ENCODE assay signal across 8 mouse cellular contexts in genomic region chr4:148287476-148288054, GRCm38 (mm10). TPM values are rescaled to one million over a fixed set of nuclear protein-coding genes. Genes with fewer than 3 reads are reported as not detected.
DNase-seq lines count a peak whose midpoint lies in the region; ATAC-seq and TF ChIP-seq lines count a peak whose summit lies in the region.

TSS of gene Disp3 (minus strand) at chr4:148287965.

- H3K4me1 ChIP-seq in kidney, embryonic 16.5 days (ENCODE audit: insufficient read depth, low read length) = no peaks in the 10 kb centered on the region
- H3K4me1 ChIP-seq in embryonic fibroblast, embryonic 13.5 days (ENCODE audit: control insufficient read depth, insufficient read depth, low read length) = no peaks in the 10 kb centered on the region
- peaks cover 73% of the 10 kb centered on the region for H3K4me1 ChIP-seq in midbrain, embryonic 13.5 days (replicated peaks)

- H3K27me3 ChIP-seq in kidney, embryonic 16.5 days (ENCODE audit: insufficient read depth, low read length) = peaks cover 27% of the 10 kb centered on the region
- H3K27me3 ChIP-seq in midbrain, embryonic 13.5 days = peaks cover 10% of the 10 kb centered on the region; the same call in 1 of the 2 replicates

- peak within 1 kb of the TSS; percentile 48 for H3K4me3 ChIP-seq in kidney, embryonic 16.5 days (ENCODE audit: low read length)
- peak within 1 kb of the TSS; percentile 4; the same call in 1 of the 2 replicates for H3K4me3 ChIP-seq in embryonic fibroblast, embryonic 13.5 days (ENCODE audit: insufficient read depth, low read length)
- H3K4me3 ChIP-seq in midbrain, embryonic 13.5 days (replicated peaks) = peak within 1 kb of the TSS; percentile 80

- ATAC-seq in kidney, embryonic 16.5 days (ENCODE audit: low FRiP score, low TSS enrichment) = peak; percentile 36; the same call in 1 of the 2 replicates
- ATAC-seq in midbrain, embryonic 13.5 days = peak; percentile 73

- TF ChIP-seq POLR2A in embryonic fibroblast, embryonic 13.5 days (IDR thresholded peaks at IDR 0.05; ENCODE audit: low read depth, low read length) = no peak

- H3K27ac ChIP-seq in kidney, embryonic 16.5 days (ENCODE audit: low read length) = no peak within 1 kb of the TSS
- H3K27ac ChIP-seq in embryonic fibroblast, embryonic 13.5 days (ENCODE audit: insufficient read depth, low read length) = no peak within 1 kb of the TSS
- peak within 1 kb of the TSS; percentile 85 for H3K27ac ChIP-seq in midbrain, embryonic 13.5 days

- under 1% methylated on average over 51 of the region's 54 CpGs for WGBS in kidney, embryonic 16.5 days
- WGBS in midbrain, embryonic 13.5 days = under 1% methylated on average over 50 of the region's 54 CpGs

- peak within 1 kb of the TSS; percentile 38; the same call in 1 of the 2 replicates for H3K9ac ChIP-seq in kidney, embryonic 16.5 days (replicated peaks; ENCODE audit: low read length)
- H3K9ac ChIP-seq in midbrain, embryonic 13.5 days (replicated peaks) = peak within 1 kb of the TSS; percentile 91

- no peaks in the 10 kb centered on the region for H3K36me3 ChIP-seq in kidney, embryonic 16.5 days (ENCODE audit: insufficient read depth, low read length)
- H3K36me3 ChIP-seq in midbrain, embryonic 13.5 days = no peaks in the 10 kb centered on the region

- TF ChIP-seq CTCF in embryonic fibroblast, embryonic 13.5 days (IDR thresholded peaks at IDR 0.05; ENCODE audit: borderline replicate concordance, insufficient read depth, low read length) = no peak

- H3K9me3 ChIP-seq in kidney, embryonic 16.5 days (ENCODE audit: low read length) = no peaks in the 10 kb centered on the region
- no peaks in the 10 kb centered on the region for H3K9me3 ChIP-seq in midbrain, embryonic 13.5 days

- H3K4me2 ChIP-seq in kidney, embryonic 16.5 days (replicated peaks; ENCODE audit: low read depth, low read length) = peak within 1 kb of the TSS; percentile 71
- peak within 1 kb of the TSS; percentile 85 for H3K4me2 ChIP-seq in midbrain, embryonic 13.5 days (replicated peaks)

- no peak for DNase-seq in kidney, adult 9 months
- DNase-seq in layer of hippocampus, adult 8-10 months (ENCODE audit: low spot score in 2 of 2) = no peak
- no peak for DNase-seq in ovary, postnatal 10 days (ENCODE audit: low spot score)
- no peak for DNase-seq in ovary, adult 18-20 months (ENCODE audit: low spot score)
- DNase-seq in adrenal gland, postnatal 4 days (ENCODE audit: low spot score in 2 of 2) = no peak

RNA-seq across cellular contexts. Expression of gene Disp3, which starts in this region (rescaled TPM):
- polyA plus RNA-seq in kidney, embryonic 16.5 days (2015; fragmentation: Nextera tagmentation; extraction: Ambion mirVana) = 0.16 and 0.18 TPM in 2 replicates
- polyA plus RNA-seq in embryonic fibroblast, embryonic 13.5 days (2011; ENCODE audit: insufficient read length, low read depth, missing spikeins) = not detected in 2 replicates
- total RNA-seq in layer of hippocampus, adult 8-10 months (2022) = 10 to 100 TPM; 27.2 to 39.2 (median 31.9) TPM
- 11.1 and 12.0 TPM in 2 replicates for polyA plus RNA-seq in midbrain, embryonic 13.5 days (2015; fragmentation: Nextera tagmentation; extraction: Ambion mirVana)
- 1 to 10 TPM in 1 of 2 experiments, under 1 TPM in 1; 0.95 to 1.2 TPM for total RNA-seq in adrenal gland, postnatal 4 days (2021)

Comparison
In these comparisons a context has a peak if more than half of its experiments do, and no peak if none do; other contexts are left out.
1. RNA of gene Disp3 (total RNA-seq): 27.2 to 39.2 TPM in layer of hippocampus, adult 8-10 months; 0.95 to 1.2 TPM in adrenal gland, postnatal 4 days; every median in the first group is over 10 times any median in the second.
2. RNA of gene Disp3 (polyA plus RNA-seq): 11.1 to 12.0 TPM in midbrain, embryonic 13.5 days; 0.16 to 0.18 TPM in kidney, embryonic 16.5 days and not detected in embryonic fibroblast, embryonic 13.5 days; every median in the first group is over 10 times any median in the second.
3. Peak in ATAC-seq, H3K4me3 ChIP-seq, H3K9ac ChIP-seq and H3K4me2 ChIP-seq in kidney, embryonic 16.5 days; RNA of the gene not detected or under 1 TPM.
4. H3K4me3 ChIP-seq: peak in every context shown above with its lines; median percentile 80 in midbrain, embryonic 13.5 days; 48 in kidney, embryonic 16.5 days; 4 in embryonic fibroblast, embryonic 13.5 days.